Mouse (Mus musculus) liver, embryonic 16.5 days (tissue): ENCODE results near the gene Stk35. TPM values are rescaled to one million over a fixed set of nuclear protein-coding genes. Genes with fewer than 3 reads are reported as not detected.
"Not testable (repeated sequence)": the region's sequence is repeated elsewhere in the genome, so short reads cannot be mapped to it uniquely, and the experiment has no call there.

ENCODE experiments used
- ATAC-seq: fragments of 200-750 bp; cut with Nextera tagmentation; 2 replicates; pipeline ENCODE4 v1.8.0; 2017; ENCODE audit warnings: low read depth, mild to moderate bottlenecking, moderate number of reproducible peaks, moderate library complexity
- H3K27ac ChIP-seq: fragments of 300-500 bp; sonication (generic); 2 replicates; pipeline ENCODE4 v1.5.1; 2014; ENCODE audit warnings: mild to moderate bottlenecking, low read length
- H3K27me3 ChIP-seq: fragments of 300-500 bp; sonication (generic); 2 replicates; pipeline ENCODE4 v1.6.1; 2014; ENCODE audit warnings: low read depth, low read length, mixed read lengths; ENCODE audit not compliant: control insufficient read depth, insufficient read depth
- H3K36me3 ChIP-seq: fragments of 300-500 bp; sonication (generic); 2 replicates; pipeline ENCODE4 v1.6.1; 2014; ENCODE audit warnings: mild to moderate bottlenecking; ENCODE audit not compliant: control insufficient read depth, insufficient read depth
- H3K4me1 ChIP-seq: fragments of 300-500 bp; sonication (generic); 2 replicates; pipeline ENCODE4 v1.6.1; 2014; ENCODE audit warnings: low read depth, low read length, mixed read lengths; ENCODE audit not compliant: control insufficient read depth
- H3K4me2 ChIP-seq: fragments of 300-500 bp; sonication (generic); 2 replicates; pipeline ENCODE4 v1.6.1; 2014; ENCODE audit warnings: low read depth, low read length, mixed read lengths
- H3K4me3 ChIP-seq: fragments of 300-500 bp; sonication (generic); 2 replicates; pipeline ENCODE4 v1.5.1; 2014; ENCODE audit warnings: low read depth, mild to moderate bottlenecking, low read length
- H3K9ac ChIP-seq: fragments of 300-500 bp; sonication (generic); 2 replicates; pipeline ENCODE4 v1.6.1; 2014; ENCODE audit warnings: low read depth, low read length
- H3K9me3 ChIP-seq: fragments of 300-500 bp; sonication (generic); replicated peaks from 2 replicates; pipeline ENCODE4 v1.6.1; 2016; ENCODE audit warnings: low read length; ENCODE audit not compliant: control insufficient read depth
- WGBS: fragments of 180-500 bp; shearing (Covaris S2); extraction: QIAGEN DNeasy Blood & Tissue Kit; methylation state at CpG from one replicate; pipeline ENCODE4 v1.1.7; 2014; ENCODE audit not compliant: insufficient replicate concordance; 5-methylcytosine and 5-hydroxymethylcytosine counted together
- polyA plus RNA-seq: library from polyadenylated mRNA; unstranded; fragments of >200 nt; fragmentation: Nextera tagmentation; extraction: Ambion mirVana; gene quantifications from 2 replicates; pipeline ENCODE4 v1.2.1, GENCODE M21; 2015

The Stk35 gene
- polyA plus RNA-seq, 1 experiment from 2014 or later: 3.1 TPM

DNA sequence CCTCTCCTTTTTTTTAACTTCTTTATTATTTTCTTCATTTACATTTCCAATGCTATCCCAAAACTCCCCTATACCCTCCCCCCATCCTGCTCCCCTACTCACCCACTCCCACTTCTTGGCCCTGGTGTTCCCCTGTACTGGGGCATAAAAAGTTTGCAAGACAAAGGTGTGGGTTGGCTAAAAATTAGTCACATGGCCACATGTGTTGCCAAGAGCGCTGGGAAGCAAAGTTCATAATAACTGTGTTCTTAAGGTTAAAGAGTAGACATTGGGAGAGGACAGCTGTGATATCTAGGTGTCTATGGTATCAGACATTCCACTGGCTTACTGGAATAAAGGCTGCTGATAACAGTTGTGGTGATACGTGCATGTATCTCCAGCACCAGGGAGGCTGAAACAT is 46.2 kb downstream of the Stk35 start:
- no peaks in the 10 kb centered on the region for H3K4me1 ChIP-seq
- H3K9me3 ChIP-seq: no peaks in the 10 kb centered on the region
- H3K9ac ChIP-seq: no peak overlapping the region
- no peak overlapping the region for H3K27ac ChIP-seq
- ATAC-seq: no peak
- WGBS: 60% methylated on average over 2 of the region's 2 CpGs
- no peaks in the 10 kb centered on the region for H3K36me3 ChIP-seq
- no peak overlapping the region for H3K4me2 ChIP-seq
- no peaks in the 10 kb centered on the region for H3K27me3 ChIP-seq
- H3K4me3 ChIP-seq: no peak overlapping the region

- not testable (repeated sequence) for H3K36me3 ChIP-seq, H3K27ac ChIP-seq, H3K9ac ChIP-seq, H3K4me2 ChIP-seq, H3K27me3 ChIP-seq, H3K9me3 ChIP-seq, H3K4me1 ChIP-seq, H3K4me3 ChIP-seq, ATAC-seq
- WGBS: 63% methylated on average over 3 of the region's 3 CpGs
Measured at GRCm38 (mm10) chr2:129849078-129849477, 48.8 kb downstream of the Stk35 start.

DNA sequence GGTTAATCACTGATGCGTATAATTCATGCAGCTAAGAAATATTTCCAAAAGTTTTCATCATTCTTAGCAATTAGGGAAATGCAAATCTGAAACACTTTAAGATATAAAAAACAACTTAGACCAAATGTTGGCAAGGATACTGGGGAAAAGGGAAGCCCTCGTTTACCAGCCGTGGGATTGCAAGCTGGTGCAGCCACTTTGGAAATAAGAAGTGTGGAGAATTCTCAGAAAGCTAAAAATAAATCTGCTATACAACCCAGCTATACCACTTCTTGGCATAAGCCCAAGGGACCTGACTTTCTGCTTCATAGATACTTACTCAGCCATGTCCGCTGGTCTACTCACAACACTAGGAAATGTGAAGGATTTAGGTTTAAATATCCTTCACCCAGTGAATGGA is 51.2 kb downstream of the Stk35 start:
- Histone ChIP-seq H3K4me1 (no peaks in the 10 kb centered on the region), H3K4me3 (no peak overlapping the region), H3K27ac (no peak overlapping the region), H3K4me2 (no peak overlapping the region), H3K36me3 (no peaks in the 10 kb centered on the region), H3K9me3 (no peaks in the 10 kb centered on the region), H3K9ac (no peak overlapping the region), H3K27me3 (no peaks in the 10 kb centered on the region)
- 48% methylated on average over 4 of the region's 4 CpGs for WGBS
- no peak for ATAC-seq

- no peaks in the 10 kb centered on the region for H3K9me3 ChIP-seq
- H3K4me3 ChIP-seq: no peak overlapping the region
- ATAC-seq: no peak
- H3K27me3 ChIP-seq: no peaks in the 10 kb centered on the region
- no peak overlapping the region for H3K27ac ChIP-seq
- no peak overlapping the region for H3K9ac ChIP-seq
- WGBS: 59% methylated on average over 5 of the region's 5 CpGs
- no peaks in the 10 kb centered on the region for H3K36me3 ChIP-seq
- H3K4me2 ChIP-seq: no peak overlapping the region
- H3K4me1 ChIP-seq: no peaks in the 10 kb centered on the region
Measured at GRCm38 (mm10) chr2:129863256-129863655, 62.9 kb downstream of the Stk35 start.

DNA sequence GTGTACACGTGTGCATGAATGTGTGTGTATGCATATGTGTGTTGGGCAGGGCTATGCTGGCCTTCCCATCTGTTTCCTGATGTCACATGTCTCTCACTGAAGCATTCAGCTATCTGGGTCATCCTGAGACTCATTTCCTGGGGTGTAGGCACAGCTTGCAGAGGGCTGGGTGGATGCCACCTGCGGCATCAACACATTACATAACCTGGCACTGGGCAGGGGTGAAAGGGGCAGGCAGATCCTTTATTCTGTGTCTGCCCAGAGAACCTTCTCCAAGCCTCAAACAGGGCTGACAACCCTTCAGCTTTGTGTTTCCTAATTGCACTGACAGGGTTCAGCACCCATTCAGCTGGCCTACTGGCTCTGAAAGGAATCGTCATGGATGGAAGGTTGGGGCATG is 64.6 kb downstream of the Stk35 start:
- Histone ChIP-seq H3K9me3 (no peaks in the 10 kb centered on the region), H3K4me3 (no peak overlapping the region), H3K4me2 (no peak overlapping the region), H3K27ac (no peak overlapping the region), H3K4me1 (no peaks in the 10 kb centered on the region), H3K36me3 (no peaks in the 10 kb centered on the region), H3K9ac (no peak overlapping the region), H3K27me3 (no peaks in the 10 kb centered on the region)
- WGBS: 49% methylated on average over 3 of the region's 3 CpGs
- no peak for ATAC-seq

DNA sequence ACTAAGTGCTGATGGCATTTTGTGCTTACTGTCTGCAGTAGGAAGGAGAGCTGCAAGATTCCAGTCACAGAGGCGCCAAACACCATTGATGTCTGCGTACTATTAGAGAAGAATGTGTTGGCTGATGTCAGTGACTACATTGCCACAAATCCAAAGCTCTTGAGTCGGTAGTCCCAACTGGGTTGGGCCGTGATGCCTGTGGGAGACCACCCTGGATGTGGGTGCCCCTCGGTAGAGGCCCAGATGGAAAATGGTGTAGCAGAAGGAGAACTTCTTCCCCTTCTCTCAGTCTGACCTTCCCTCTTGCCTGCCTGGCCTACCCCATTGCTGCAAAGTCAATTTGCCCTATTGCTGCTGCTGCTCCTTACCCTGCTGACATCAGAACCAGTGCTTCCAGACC is 68.8 kb downstream of the Stk35 start:
- H3K4me2 ChIP-seq: no peak overlapping the region
- H3K27me3 ChIP-seq: no peaks in the 10 kb centered on the region
- no peak for ATAC-seq
- H3K9ac ChIP-seq: no peak overlapping the region
- no peak overlapping the region for H3K4me3 ChIP-seq
- no peaks in the 10 kb centered on the region for H3K9me3 ChIP-seq
- H3K36me3 ChIP-seq: no peaks in the 10 kb centered on the region
- H3K4me1 ChIP-seq: no peaks in the 10 kb centered on the region
- 79% methylated on average over 5 of the region's 5 CpGs for WGBS
- H3K27ac ChIP-seq: no peak overlapping the region

DNA sequence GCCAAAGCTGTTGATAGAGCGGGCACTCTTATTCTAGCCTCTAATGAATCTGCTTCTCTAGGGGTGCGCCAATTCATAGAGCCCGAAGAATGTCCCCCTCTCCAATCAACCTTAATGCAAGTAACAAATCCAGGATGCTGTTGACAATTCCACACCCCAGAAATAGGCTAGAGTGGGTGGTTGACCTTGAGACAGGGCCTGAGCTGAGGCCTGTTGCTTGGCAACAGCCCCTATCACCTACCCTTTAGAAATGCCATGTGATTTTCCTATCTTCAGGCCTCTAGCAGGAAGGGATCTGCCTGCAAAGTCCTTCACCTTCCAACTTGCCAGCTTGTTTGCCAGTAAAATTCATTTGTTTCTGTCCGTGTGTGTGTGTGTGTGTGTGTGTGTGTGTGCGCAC is 70.9 kb downstream of the Stk35 start:
- WGBS: 79% methylated on average over 5 of the region's 5 CpGs
- Histone ChIP-seq H3K9ac (no peak overlapping the region), H3K36me3 (no peaks in the 10 kb centered on the region), H3K9me3 (no peaks in the 10 kb centered on the region), H3K27ac (no peak overlapping the region), H3K27me3 (no peaks in the 10 kb centered on the region), H3K4me1 (no peaks in the 10 kb centered on the region), H3K4me3 (no peak overlapping the region), H3K4me2 (no peak overlapping the region)
- ATAC-seq: no peak

DNA sequence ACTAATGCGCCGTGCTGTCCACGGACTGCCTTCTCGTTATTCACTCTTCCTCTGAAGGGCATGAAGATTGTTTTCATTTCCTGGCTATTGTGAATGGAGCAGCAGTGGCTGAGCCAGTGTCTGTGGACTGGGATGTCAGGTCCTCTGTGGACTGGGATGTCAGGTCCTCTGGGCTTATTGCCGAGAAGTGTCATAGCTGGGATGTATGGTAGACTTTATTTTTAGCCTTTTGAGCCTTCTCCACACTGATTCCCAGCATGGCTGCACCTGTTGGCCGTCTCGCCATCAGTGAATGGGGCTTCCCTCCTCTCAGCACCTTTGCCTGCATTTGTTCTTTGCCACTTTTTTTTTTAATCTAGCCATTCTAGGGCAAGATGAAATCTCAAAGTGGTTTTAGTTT is 71.8 kb downstream of the Stk35 start:
- WGBS: 63% methylated on average over 7 of the region's 7 CpGs
- Histone ChIP-seq H3K36me3 (no peaks in the 10 kb centered on the region), H3K27me3 (no peaks in the 10 kb centered on the region), H3K9ac (no peak overlapping the region), H3K9me3 (no peaks in the 10 kb centered on the region), H3K4me2 (no peak overlapping the region), H3K27ac (no peak overlapping the region), H3K4me3 (no peak overlapping the region), H3K4me1 (no peaks in the 10 kb centered on the region)
- no peak for ATAC-seq

DNA sequence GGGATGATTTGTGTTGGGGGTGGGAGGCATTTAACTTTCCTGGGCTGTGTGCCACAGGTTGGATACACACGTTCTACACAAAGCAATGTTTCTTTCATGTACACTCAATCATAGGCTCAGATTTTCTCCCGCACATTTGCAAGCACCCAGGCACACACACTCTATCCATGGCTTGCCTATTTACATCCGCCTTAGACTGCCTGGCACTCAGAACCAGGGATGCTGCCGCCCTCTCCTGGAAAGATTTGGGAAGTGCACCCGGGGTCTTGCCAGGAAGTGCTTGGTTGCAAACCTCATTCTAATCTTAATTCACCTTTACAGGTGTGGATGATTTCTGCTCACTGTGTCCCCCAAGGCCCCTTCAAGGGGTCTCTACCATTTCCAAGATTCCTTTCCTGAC is 73.2 kb downstream of the Stk35 start:
- Histone ChIP-seq H3K36me3 (no peaks in the 10 kb centered on the region), H3K27ac (no peak overlapping the region), H3K9ac (no peak overlapping the region), H3K27me3 (no peaks in the 10 kb centered on the region), H3K4me3 (no peak overlapping the region), H3K4me2 (no peak overlapping the region), H3K9me3 (no peaks in the 10 kb centered on the region), H3K4me1 (no peaks in the 10 kb centered on the region)
- no peak for ATAC-seq
- WGBS: 7% methylated on average over 5 of the region's 5 CpGs

- Histone ChIP-seq H3K9ac (no peak overlapping the region), H3K9me3 (no peaks in the 10 kb centered on the region), H3K36me3 (no peaks in the 10 kb centered on the region), H3K4me2 (no peak overlapping the region), H3K27ac (no peak overlapping the region), H3K4me1 (no peaks in the 10 kb centered on the region), H3K4me3 (no peak overlapping the region), H3K27me3 (no peaks in the 10 kb centered on the region)
- ATAC-seq: no peak
- WGBS: 56% methylated on average over 9 of the region's 9 CpGs
Measured at GRCm38 (mm10) chr2:129874084-129874483, 73.8 kb downstream of the Stk35 start.
